Mouse (Mus musculus) hindbrain, embryonic 12.5 days (tissue): ENCODE data around the gene Rin3. TPM values are rescaled to one million over a fixed set of nuclear protein-coding genes. Genes with fewer than 3 reads are reported as not detected.
"Not testable (repeated sequence)": the region's sequence is repeated elsewhere in the genome, so short reads cannot be mapped to it uniquely, and the experiment has no call there.

Experiments
- ATAC-seq: fragments of 200-750 bp; cut with Nextera tagmentation; 2 replicates; pipeline ENCODE4 v1.8.0; 2017; ENCODE audit warnings: moderate TSS enrichment; ENCODE audit not compliant: low FRiP score
- H3K27ac ChIP-seq: fragments of 300-500 bp; sonication (generic); 2 replicates; pipeline ENCODE4 v1.5.1; 2016; ENCODE audit warnings: mild to moderate bottlenecking
- H3K27me3 ChIP-seq: fragments of 300-500 bp; sonication (generic); 2 replicates; pipeline ENCODE4 v1.6.1; 2016; ENCODE audit warnings: mild to moderate bottlenecking
- H3K36me3 ChIP-seq: fragments of 300-500 bp; sonication (generic); 2 replicates; pipeline ENCODE4 v1.6.1; 2016; ENCODE audit warnings: mild to moderate bottlenecking
- H3K4me1 ChIP-seq: fragments of 300-500 bp; sonication (generic); 2 replicates; pipeline ENCODE4 v1.6.1; 2016
- H3K4me2 ChIP-seq: fragments of 300-500 bp; sonication (generic); replicated peaks from 2 replicates; pipeline ENCODE4 v1.6.1; 2016; ENCODE audit warnings: mild to moderate bottlenecking
- H3K4me3 ChIP-seq: fragments of 300-500 bp; sonication (generic); 2 replicates; pipeline ENCODE4 v1.5.1; 2016; ENCODE audit warnings: mild to moderate bottlenecking
- H3K9ac ChIP-seq: fragments of 300-500 bp; sonication (generic); 2 replicates; pipeline ENCODE4 v1.6.1; 2016; ENCODE audit warnings: mild to moderate bottlenecking, moderate library complexity
- H3K9me3 ChIP-seq: fragments of 300-500 bp; sonication (generic); replicated peaks from 2 replicates; pipeline ENCODE4 v1.6.1; 2016; ENCODE audit warnings: mild to moderate bottlenecking
- WGBS: fragments of 180-500 bp; shearing (Covaris S2); methylation state at CpG from one replicate; pipeline ENCODE4 v1.1.7; 2016; 5-methylcytosine and 5-hydroxymethylcytosine counted together
- polyA plus RNA-seq: library from polyadenylated mRNA; unstranded; fragments of >200 nt; fragmentation: Nextera tagmentation; extraction: Ambion mirVana; gene quantifications from 2 replicates; pipeline ENCODE4 v1.2.1, GENCODE M21; 2016

Rin3 gene
- polyA plus RNA-seq, 1 experiment from 2014 or later: 6.8 TPM

- Histone ChIP-seq H3K9ac (no peak overlapping the region), H3K4me1 (no peaks in the 10 kb centered on the region), H3K4me2 (no peak overlapping the region), H3K9me3 (no peaks in the 10 kb centered on the region), H3K27me3 (no peaks in the 10 kb centered on the region), H3K36me3 (no peaks in the 10 kb centered on the region), H3K4me3 (no peak overlapping the region), H3K27ac (no peak overlapping the region)
- no peak for ATAC-seq
- WGBS: 91% methylated on average over 3 of the region's 3 CpGs
These were observed 24.2 kb upstream of the Rin3 start for GRCm38 (mm10) chr12:102258522-102259112.

GRCm38 (mm10) chr12:102261933-102262396 is 20.9 kb upstream of the Rin3 start:
- ATAC-seq: no peak
- Histone ChIP-seq H3K4me3 (no peak overlapping the region), H3K27ac (no peak overlapping the region), H3K4me1 (no peaks in the 10 kb centered on the region), H3K27me3 (no peaks in the 10 kb centered on the region), H3K9me3 (no peaks in the 10 kb centered on the region), H3K36me3 (no peaks in the 10 kb centered on the region), H3K9ac (no peak overlapping the region), H3K4me2 (no peak overlapping the region)
- 55% methylated on average over 8 of the region's 8 CpGs for WGBS

DNA sequence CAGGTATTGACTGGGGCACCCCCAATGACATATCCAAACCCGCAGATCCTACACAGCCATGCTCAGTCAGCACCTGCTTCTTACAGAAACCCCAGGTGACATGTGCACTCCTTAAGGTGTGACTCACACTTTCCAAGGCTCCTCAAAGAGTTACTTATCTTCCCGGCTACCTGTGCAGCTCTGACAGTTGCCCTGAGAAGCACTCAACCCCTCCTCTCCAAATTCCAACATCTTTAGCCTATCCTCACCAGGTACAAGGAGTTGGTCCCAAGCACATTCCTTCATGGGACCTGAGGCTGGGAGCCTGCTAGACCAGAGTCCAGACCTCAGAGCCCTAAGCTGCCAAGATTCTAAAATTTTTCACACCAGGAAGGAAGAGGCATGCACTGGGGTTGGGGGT is 20.0 kb upstream of the Rin3 start:
- Histone ChIP-seq H3K27me3 (no peaks in the 10 kb centered on the region), H3K27ac (no peak overlapping the region), H3K4me3 (no peak overlapping the region), H3K36me3 (no peaks in the 10 kb centered on the region), H3K4me1 (no peaks in the 10 kb centered on the region), H3K9me3 (no peaks in the 10 kb centered on the region), H3K9ac (no peak overlapping the region), H3K4me2 (no peak overlapping the region)
- WGBS: 86% methylated on average over 2 of the region's 2 CpGs
- no peak for ATAC-seq

DNA sequence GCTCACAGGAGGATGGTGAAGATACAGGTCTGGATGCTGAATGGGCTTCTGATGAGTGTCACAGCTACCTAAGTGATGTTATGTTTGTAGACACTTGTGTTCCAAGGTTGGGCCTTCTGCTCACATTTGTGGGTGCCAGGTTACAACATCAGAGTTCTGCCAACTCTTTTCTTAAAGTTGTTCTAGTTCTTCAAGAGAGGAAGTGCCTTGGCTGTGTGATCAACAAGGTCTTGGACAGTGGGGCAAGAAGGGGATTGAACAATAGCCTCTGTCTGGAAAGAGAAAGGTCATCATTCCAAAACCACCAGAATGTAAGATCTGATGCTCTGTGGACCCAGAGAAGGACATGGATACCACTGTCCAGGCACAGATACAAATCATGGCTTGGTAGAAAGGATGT is 19.6 kb upstream of the Rin3 start:
- no peaks in the 10 kb centered on the region for H3K9me3 ChIP-seq
- no peak overlapping the region for H3K4me2 ChIP-seq
- no peaks in the 10 kb centered on the region for H3K27me3 ChIP-seq
- H3K4me1 ChIP-seq: no peaks in the 10 kb centered on the region
- H3K27ac ChIP-seq: no peak overlapping the region
- H3K4me3 ChIP-seq: no peak overlapping the region
- H3K9ac ChIP-seq: no peak overlapping the region
- H3K36me3 ChIP-seq: no peaks in the 10 kb centered on the region
- ATAC-seq: no peak

DNA sequence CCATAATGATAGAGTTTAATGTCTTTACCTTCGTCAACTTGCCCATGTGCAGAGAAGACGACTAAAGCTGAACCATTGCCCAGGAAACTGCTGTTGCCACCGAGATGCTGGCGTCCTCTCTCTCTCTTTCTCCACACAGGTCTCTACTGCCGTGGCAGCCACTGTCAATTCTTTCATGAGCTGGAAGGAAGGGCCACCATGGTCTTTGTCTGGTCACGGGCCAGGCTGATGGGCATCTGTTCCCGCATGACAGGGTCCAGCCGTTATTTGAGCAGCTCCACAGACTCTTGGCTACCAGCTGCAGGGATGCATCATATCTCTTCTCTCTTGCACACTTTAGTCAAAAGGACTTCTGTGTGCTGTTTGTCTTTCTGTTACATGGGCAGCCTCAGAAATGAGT is 16.4 kb upstream of the Rin3 start:
- H3K9me3 ChIP-seq: no peaks in the 10 kb centered on the region
- H3K36me3 ChIP-seq: no peaks in the 10 kb centered on the region
- no peak overlapping the region for H3K9ac ChIP-seq
- H3K4me3 ChIP-seq: no peak overlapping the region
- no peak overlapping the region for H3K27ac ChIP-seq
- H3K4me1 ChIP-seq: 0 out of 2 replicates have a peak, but pooled peaks cover 2% of the 10 kb centered on the region
- ATAC-seq: no peak
- no peak overlapping the region for H3K4me2 ChIP-seq
- WGBS: 85% methylated on average over 8 of the region's 8 CpGs
- no peaks in the 10 kb centered on the region for H3K27me3 ChIP-seq

- Histone ChIP-seq H3K4me2 (no peak overlapping the region), H3K27me3 (no peaks in the 10 kb centered on the region), H3K36me3 (no peaks in the 10 kb centered on the region), H3K9ac (no peak overlapping the region), H3K4me3 (no peak overlapping the region), H3K4me1 (0 out of 2 replicates have a peak, but pooled peaks cover 2% of the 10 kb centered on the region), H3K9me3 (no peaks in the 10 kb centered on the region), H3K27ac (no peak overlapping the region)
- 66% methylated on average over 2 of the region's 2 CpGs for WGBS
- no peak for ATAC-seq
These were observed 13.7 kb upstream of the Rin3 start for GRCm38 (mm10) chr12:102269144-102269543.

GRCm38 (mm10) chr12:102270776-102271405 is 12.0 kb upstream of the Rin3 start:
- no peak overlapping the region for H3K9ac ChIP-seq
- H3K4me1 ChIP-seq: 0 out of 2 replicates have a peak, but pooled peaks cover 2% of the 10 kb centered on the region
- no peak for ATAC-seq
- H3K9me3 ChIP-seq: no peaks in the 10 kb centered on the region
- no peaks in the 10 kb centered on the region for H3K36me3 ChIP-seq
- no peak overlapping the region for H3K4me3 ChIP-seq
- no peak overlapping the region for H3K4me2 ChIP-seq
- no peaks in the 10 kb centered on the region for H3K27me3 ChIP-seq
- H3K27ac ChIP-seq: no peak overlapping the region
- 93% methylated on average over 6 of the region's 6 CpGs for WGBS

DNA sequence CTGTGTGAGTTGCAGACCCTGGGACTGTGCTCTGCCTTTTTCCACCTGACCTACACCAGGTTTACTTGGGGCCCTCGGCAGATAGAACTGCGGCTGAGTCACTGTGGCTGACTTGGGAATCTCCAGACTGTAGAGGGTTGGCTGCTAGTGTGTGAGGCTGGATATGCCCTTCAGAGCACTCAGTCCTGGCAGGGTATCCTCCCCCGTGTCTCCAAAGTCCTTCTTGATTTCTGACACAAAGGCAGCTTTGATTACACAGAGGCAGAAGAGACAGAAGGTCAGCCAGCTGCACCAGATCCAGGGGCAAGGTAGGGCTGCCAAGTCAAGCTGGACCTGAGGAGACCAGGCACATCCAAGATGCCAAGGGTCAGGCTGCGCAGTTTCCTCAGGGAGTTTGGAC is 11.4 kb upstream of the Rin3 start:
- Histone ChIP-seq H3K4me1 (0 out of 2 replicates have a peak, but pooled peaks cover 2% of the 10 kb centered on the region), H3K9ac (no peak overlapping the region), H3K9me3 (no peaks in the 10 kb centered on the region), H3K4me3 (no peak overlapping the region), H3K4me2 (no peak overlapping the region), H3K27ac (no peak overlapping the region), H3K36me3 (no peaks in the 10 kb centered on the region), H3K27me3 (no peaks in the 10 kb centered on the region)
- ATAC-seq: no peak
- 85% methylated on average over 4 of the region's 4 CpGs for WGBS

DNA sequence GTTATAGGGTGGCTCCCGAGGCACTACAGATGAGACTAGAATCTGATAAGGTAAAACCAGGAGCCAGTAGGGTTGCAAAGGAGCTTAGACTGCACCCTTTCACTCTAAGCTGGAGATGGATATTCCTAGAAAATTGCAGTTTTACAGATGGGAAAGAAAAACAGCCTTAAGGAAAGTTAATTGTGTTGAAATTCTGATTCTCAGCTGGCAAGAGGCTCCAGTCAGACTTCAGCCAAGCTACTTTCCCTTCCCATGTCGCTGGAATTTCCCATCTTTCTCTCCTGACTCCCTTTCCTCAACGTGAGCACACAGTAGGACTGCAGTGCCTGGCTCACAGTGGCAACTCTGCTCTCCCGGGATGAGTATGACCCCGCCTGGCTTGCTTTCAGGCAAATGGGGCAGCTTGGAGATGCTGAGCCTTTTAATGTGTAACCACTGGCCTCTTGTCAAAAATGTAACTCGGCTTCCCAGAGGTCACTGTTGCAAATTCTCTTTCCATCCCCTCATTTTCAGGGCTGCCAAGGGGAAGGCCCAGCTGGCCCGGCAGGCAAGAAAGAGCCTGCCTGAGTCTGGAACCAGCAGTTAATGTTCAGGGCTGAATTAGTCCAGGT is 6.9 kb upstream of the Rin3 start:
- WGBS: 60% methylated on average over 7 of the region's 7 CpGs
- no peaks in the 10 kb centered on the region for H3K27me3 ChIP-seq
- H3K27ac ChIP-seq: no peak overlapping the region
- H3K4me2 ChIP-seq: no peak overlapping the region
- H3K9me3 ChIP-seq: 0 out of 2 replicates have a peak, but pooled peaks cover 3% of the 10 kb centered on the region
- no peak for ATAC-seq
- H3K4me1 ChIP-seq: 0 out of 2 replicates have a peak, but pooled peaks cover 2% of the 10 kb centered on the region
- no peaks in the 10 kb centered on the region for H3K36me3 ChIP-seq
- no peak overlapping the region for H3K9ac ChIP-seq
- H3K4me3 ChIP-seq: no peak overlapping the region

GRCm38 (mm10) chr12:102280290-102280689 is 2.6 kb upstream of the Rin3 start:
- 63% methylated on average over 4 of the region's 4 CpGs for WGBS
- not testable (repeated sequence) for ATAC-seq, H3K9ac ChIP-seq, H3K4me2 ChIP-seq, H3K27me3 ChIP-seq, H3K4me3 ChIP-seq, H3K27ac ChIP-seq, H3K36me3 ChIP-seq, H3K9me3 ChIP-seq
- peaks cover 17% of the 10 kb centered on the region for H3K4me1 ChIP-seq

DNA sequence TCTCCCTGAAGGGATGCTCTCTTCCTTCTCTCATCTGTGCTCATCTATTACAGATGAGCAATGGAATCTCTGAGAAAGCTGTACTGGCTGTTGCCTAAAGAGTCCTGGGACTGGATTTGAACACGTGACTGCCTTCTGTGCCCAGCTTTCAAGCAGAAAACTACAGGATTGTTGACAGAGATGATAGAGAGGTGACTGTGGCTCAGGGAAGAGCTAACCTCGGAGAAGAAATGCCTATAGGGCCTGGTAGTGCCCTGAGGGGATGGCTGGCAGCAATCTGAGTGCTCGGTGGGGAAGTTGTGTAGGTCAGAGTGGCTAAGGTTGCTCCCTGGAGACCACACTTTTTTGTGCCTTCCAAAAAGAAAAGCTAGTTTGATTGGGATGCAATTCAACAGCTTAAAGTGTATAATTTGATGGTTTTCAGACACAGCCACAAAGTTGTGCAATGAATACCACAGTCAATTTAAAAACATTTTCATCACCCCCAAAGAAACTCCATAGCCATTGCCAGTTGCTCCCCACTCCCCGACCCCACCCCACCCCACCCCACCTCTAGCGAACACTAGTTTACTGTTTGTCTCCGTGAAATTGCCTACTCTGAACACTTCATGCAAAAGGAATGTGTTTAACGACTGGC is 1.9 kb upstream of the Rin3 start:
- H3K36me3 ChIP-seq: no peaks in the 10 kb centered on the region
- H3K4me1 ChIP-seq: peaks cover 17% of the 10 kb centered on the region
- 0 out of 2 replicates have a peak, but pooled peaks cover 3% of the 10 kb centered on the region for H3K9me3 ChIP-seq
- H3K27me3 ChIP-seq: peaks cover 9% of the 10 kb centered on the region; the same call in 1 of the 2 replicates
- H3K4me2 ChIP-seq: no peak overlapping the region
- 0 out of 2 replicates have a peak, but pooled peaks have one; percentile 24 for ATAC-seq
- H3K27ac ChIP-seq: no peak overlapping the region
- H3K4me3 ChIP-seq: no peak overlapping the region
- no peak overlapping the region for H3K9ac ChIP-seq
- whole genome bisulfite sequencing: 55% methylated on average over 7 of the region's 7 CpGs

- Histone ChIP-seq H3K9ac (no peak overlapping the region), H3K4me2 (no peak overlapping the region)
- no peak for ATAC-seq
These were observed 722 bp upstream of the Rin3 start for GRCm38 (mm10) chr12:102282126-102282525.

More at GRCm38 (mm10) chr12:102282126-102282525, 722 bp upstream of the Rin3 start:
- Histone ChIP-seq H3K4me3 (0 out of 2 replicates have a peak overlapping the region, but pooled peaks have one; percentile 52), H3K27me3 (peaks cover 11% of the 10 kb centered on the region; the same call in 1 of the 2 replicates), H3K36me3 (no peaks in the 10 kb centered on the region), H3K4me1 (peaks cover 25% of the 10 kb centered on the region), H3K27ac (no peak overlapping the region), H3K9me3 (0 out of 2 replicates have a peak, but pooled peaks cover 3% of the 10 kb centered on the region)
- WGBS: 55% methylated on average over 2 of the region's 2 CpGs
